Mouse (Mus musculus): Measurements from ENCODE around the gene Creld1. TPM values are rescaled to one million over a fixed set of nuclear protein-coding genes. Genes with fewer than 3 reads are reported as not detected.

The Creld1 gene
- polyA plus RNA-seq, 1 experiment, result 23.2 TPM

GRCm38 (mm10) chr6:113508947-113509280 is 25.8 kb downstream of the Creld1 start:
- Histone ChIP-seq H3K36me3 (ENCODE audit: control insufficient read depth, insufficient read depth, low read length, poor library complexity, severe bottlenecking) (no peaks in the 10 kb centered on the region), H3K4me3 (ENCODE audit: low read depth, low read length) (no peak overlapping the region), H3K9ac (ENCODE audit: low read depth, poor library complexity, severe bottlenecking) (no peak overlapping the region), H3K27ac (ENCODE audit: insufficient read depth, low read length) (no peak overlapping the region), H3K27me3 (ENCODE audit: control insufficient read depth, insufficient read depth, low read length, poor library complexity, severe bottlenecking) (no peaks in the 10 kb centered on the region), H3K4me1 (ENCODE audit: control insufficient read depth, insufficient read depth, low read length) (no peaks in the 10 kb centered on the region), H3K9me3 (replicated peaks; ENCODE audit: control insufficient read depth, insufficient read depth, low read length, poor library complexity, severe bottlenecking) (0 out of 2 replicates have a peak, but pooled peaks cover 2% of the 10 kb centered on the region)
- TF ChIP-seq POLR2A (IDR thresholded peaks at IDR 0.05; ENCODE audit: insufficient read depth, low read length) (no peak), EP300 (IDR thresholded peaks at IDR 0.05; ENCODE audit: insufficient read depth, low read depth, low read length) (no peak), CTCF (IDR thresholded peaks at IDR 0.05; ENCODE audit: low read depth, low read length) (no peak)

GRCm38 (mm10) chr6:113513944-113514343 is 30.8 kb downstream of the Creld1 start:
- H3K9ac ChIP-seq (ENCODE audit: low read depth, poor library complexity, severe bottlenecking), result no peak overlapping the region
- H3K9me3 ChIP-seq (replicated peaks; ENCODE audit: control insufficient read depth, insufficient read depth, low read length, poor library complexity, severe bottlenecking), result 0 out of 2 replicates have a peak, but pooled peaks cover 2% of the 10 kb centered on the region
- H3K27me3 ChIP-seq (ENCODE audit: control insufficient read depth, insufficient read depth, low read length, poor library complexity, severe bottlenecking), result no peaks in the 10 kb centered on the region
- H3K4me1 ChIP-seq (ENCODE audit: control insufficient read depth, insufficient read depth, low read length), result no peaks in the 10 kb centered on the region
- H3K4me3 ChIP-seq (ENCODE audit: low read depth, low read length), result no peak overlapping the region
- TF ChIP-seq CTCF (IDR thresholded peaks at IDR 0.05; ENCODE audit: low read depth, low read length) (no peak), POLR2A (IDR thresholded peaks at IDR 0.05; ENCODE audit: insufficient read depth, low read length) (no peak), EP300 (IDR thresholded peaks at IDR 0.05; ENCODE audit: insufficient read depth, low read depth, low read length) (no peak)
- H3K36me3 ChIP-seq (ENCODE audit: control insufficient read depth, insufficient read depth, low read length, poor library complexity, severe bottlenecking), result peaks cover 31% of the 10 kb centered on the region
- H3K27ac ChIP-seq (ENCODE audit: insufficient read depth, low read length), result no peak overlapping the region

GRCm38 (mm10) chr6:113514600-113514999 is 31.5 kb downstream of the Creld1 start:
- H3K9ac ChIP-seq (ENCODE audit: low read depth, poor library complexity, severe bottlenecking), result no peak overlapping the region
- no peaks in the 10 kb centered on the region for H3K4me1 ChIP-seq (ENCODE audit: control insufficient read depth, insufficient read depth, low read length)
- H3K27ac ChIP-seq (ENCODE audit: insufficient read depth, low read length), result no peak overlapping the region
- H3K36me3 ChIP-seq (ENCODE audit: control insufficient read depth, insufficient read depth, low read length, poor library complexity, severe bottlenecking), result peaks cover 37% of the 10 kb centered on the region
- 0 out of 2 replicates have a peak, but pooled peaks cover 2% of the 10 kb centered on the region for H3K9me3 ChIP-seq (replicated peaks; ENCODE audit: control insufficient read depth, insufficient read depth, low read length, poor library complexity, severe bottlenecking)
- H3K27me3 ChIP-seq (ENCODE audit: control insufficient read depth, insufficient read depth, low read length, poor library complexity, severe bottlenecking), result no peaks in the 10 kb centered on the region
- no peak overlapping the region for H3K4me3 ChIP-seq (ENCODE audit: low read depth, low read length)
- TF ChIP-seq EP300 (IDR thresholded peaks at IDR 0.05; ENCODE audit: insufficient read depth, low read depth, low read length), result no peak

- Histone ChIP-seq H3K27ac (ENCODE audit: insufficient read depth, low read length) (no peak overlapping the region), H3K9ac (ENCODE audit: low read depth, poor library complexity, severe bottlenecking) (no peak overlapping the region), H3K4me1 (ENCODE audit: control insufficient read depth, insufficient read depth, low read length) (no peaks in the 10 kb centered on the region), H3K4me3 (ENCODE audit: low read depth, low read length) (no peak overlapping the region), H3K9me3 (replicated peaks; ENCODE audit: control insufficient read depth, insufficient read depth, low read length, poor library complexity, severe bottlenecking) (no peaks in the 10 kb centered on the region), H3K36me3 (ENCODE audit: control insufficient read depth, insufficient read depth, low read length, poor library complexity, severe bottlenecking) (peaks cover 52% of the 10 kb centered on the region), H3K27me3 (ENCODE audit: control insufficient read depth, insufficient read depth, low read length, poor library complexity, severe bottlenecking) (no peaks in the 10 kb centered on the region)
- TF ChIP-seq EP300 (IDR thresholded peaks at IDR 0.05; ENCODE audit: insufficient read depth, low read depth, low read length), result no peak
- TF ChIP-seq CTCF (IDR thresholded peaks at IDR 0.05; ENCODE audit: low read depth, low read length), result no peak
- no peak for TF ChIP-seq POLR2A (IDR thresholded peaks at IDR 0.05; ENCODE audit: insufficient read depth, low read length)
Observed at GRCm38 (mm10) chr6:113517434-113518080, 34.5 kb downstream of the Creld1 start.

- Histone ChIP-seq H3K27ac (ENCODE audit: insufficient read depth, low read length) (no peak overlapping the region), H3K4me3 (ENCODE audit: low read depth, low read length) (no peak overlapping the region), H3K27me3 (ENCODE audit: control insufficient read depth, insufficient read depth, low read length, poor library complexity, severe bottlenecking) (no peaks in the 10 kb centered on the region), H3K4me1 (ENCODE audit: control insufficient read depth, insufficient read depth, low read length) (no peaks in the 10 kb centered on the region), H3K36me3 (ENCODE audit: control insufficient read depth, insufficient read depth, low read length, poor library complexity, severe bottlenecking) (peaks cover 35% of the 10 kb centered on the region), H3K9me3 (replicated peaks; ENCODE audit: control insufficient read depth, insufficient read depth, low read length, poor library complexity, severe bottlenecking) (no peaks in the 10 kb centered on the region), H3K9ac (ENCODE audit: low read depth, poor library complexity, severe bottlenecking) (no peak overlapping the region)
- TF ChIP-seq EP300 (IDR thresholded peaks at IDR 0.05; ENCODE audit: insufficient read depth, low read depth, low read length), result no peak
- no peak for TF ChIP-seq POLR2A (IDR thresholded peaks at IDR 0.05; ENCODE audit: insufficient read depth, low read length)
- no peak for TF ChIP-seq CTCF (IDR thresholded peaks at IDR 0.05; ENCODE audit: low read depth, low read length)
Observed at GRCm38 (mm10) chr6:113522310-113522709, 39.2 kb downstream of the Creld1 start.

GRCm38 (mm10) chr6:113523420-113523819 is 40.3 kb downstream of the Creld1 start:
- Histone ChIP-seq H3K9me3 (replicated peaks; ENCODE audit: control insufficient read depth, insufficient read depth, low read length, poor library complexity, severe bottlenecking) (no peaks in the 10 kb centered on the region), H3K36me3 (ENCODE audit: control insufficient read depth, insufficient read depth, low read length, poor library complexity, severe bottlenecking) (peaks cover 30% of the 10 kb centered on the region), H3K9ac (ENCODE audit: low read depth, poor library complexity, severe bottlenecking) (no peak overlapping the region), H3K27me3 (ENCODE audit: control insufficient read depth, insufficient read depth, low read length, poor library complexity, severe bottlenecking) (no peaks in the 10 kb centered on the region), H3K4me1 (ENCODE audit: control insufficient read depth, insufficient read depth, low read length) (no peaks in the 10 kb centered on the region), H3K27ac (ENCODE audit: insufficient read depth, low read length) (no peak overlapping the region), H3K4me3 (ENCODE audit: low read depth, low read length) (no peak overlapping the region)
- TF ChIP-seq EP300 (IDR thresholded peaks at IDR 0.05; ENCODE audit: insufficient read depth, low read depth, low read length) (no peak), POLR2A (IDR thresholded peaks at IDR 0.05; ENCODE audit: insufficient read depth, low read length) (no peak), CTCF (IDR thresholded peaks at IDR 0.05; ENCODE audit: low read depth, low read length) (no peak)

All from ES-Bruce4 (cell line).